Mouse (Mus musculus): ENCODE measurements at regions not wholly inside any gene's neighbourhood (a gene's known extent, or its start where the extent isn't known, plus 50 kb on each side); places are given as distances from the start of the nearest gene placed in this dataset.
A peak's percentile ranks its signal among the peaks of the same experiment; 100 is the strongest.

- no peak for DNase-seq
Measured at GRCm38 (mm10) chrX:47330969-47331368, 561.8 kb downstream of the Smarca1 start.

- DNase-seq, result no peak
Measured at GRCm38 (mm10) chrX:47328817-47329216, 564.0 kb downstream of the Smarca1 start.

GRCm38 (mm10) chrX:47315810-47316209 lies 577.0 kb downstream of the Smarca1 start:
- no peak for DNase-seq

- no peak for DNase-seq
Measured at GRCm38 (mm10) chrX:47307140-47307539, 585.6 kb downstream of the Smarca1 start.

GRCm38 (mm10) chrX:47303547-47303946 lies 589.2 kb downstream of the Smarca1 start:
- no peak for DNase-seq

- peak in 1 of 2 experiments; percentile 4 for DNase-seq
Measured at GRCm38 (mm10) chrX:47292548-47293147, 600.1 kb downstream of the Smarca1 start.

Measured in kidney, adult 8-10 months (tissue).